Mouse (Mus musculus) lung, postnatal 0 days (tissue): ENCODE measurements at regions not wholly inside any gene's neighbourhood (a gene's known extent, or its start where the extent isn't known, plus 50 kb on each side); places are given as distances from the start of the nearest gene placed in this dataset.

Experiments
- ATAC-seq: fragments of 200-750 bp; cut with Nextera tagmentation; 2 replicates; pipeline ENCODE4 v1.8.0; 2017; ENCODE audit warnings: moderate library complexity
- DNase-seq: peaks from one replicate; pipeline ENCODE4 v3.0.0-alpha.2; 2016; ENCODE audit warnings: low spot score
- H3K27ac ChIP-seq: fragments of 300-500 bp; sonication (generic); 2 replicates; pipeline ENCODE4 v1.5.1; 2014; ENCODE audit warnings: antibody characterized with exemption, mild to moderate bottlenecking, low read length, mixed read lengths
- H3K27me3 ChIP-seq: fragments of 300-500 bp; sonication (generic); replicated peaks from 2 replicates; pipeline ENCODE4 v1.6.1; 2014; ENCODE audit warnings: low read length, mixed read lengths; ENCODE audit not compliant: insufficient read depth
- H3K36me3 ChIP-seq: fragments of 300-500 bp; sonication (generic); 2 replicates; pipeline ENCODE4 v1.6.1; 2014; ENCODE audit warnings: low read length, mixed read lengths; ENCODE audit not compliant: insufficient read depth
- H3K4me1 ChIP-seq: fragments of 300-500 bp; sonication (generic); 2 replicates; pipeline ENCODE4 v1.6.1; 2014; ENCODE audit warnings: antibody characterized with exemption, low read depth, low read length, mixed read lengths; ENCODE audit not compliant: insufficient read depth
- H3K4me2 ChIP-seq: fragments of 300-500 bp; sonication (generic); replicated peaks from 2 replicates; pipeline ENCODE4 v1.6.1; 2014; ENCODE audit warnings: low read depth, mild to moderate bottlenecking, low read length, moderate library complexity, mixed read lengths
- H3K4me3 ChIP-seq: fragments of 300-500 bp; sonication (generic); 2 replicates; pipeline ENCODE4 v1.5.1; 2014; ENCODE audit warnings: low read depth, low read length
- H3K9ac ChIP-seq: fragments of 300-500 bp; sonication (generic); replicated peaks from 2 replicates; pipeline ENCODE4 v1.6.1; 2014; ENCODE audit warnings: low read depth, mild to moderate bottlenecking
- H3K9me3 ChIP-seq: fragments of 300-500 bp; sonication (generic); 2 replicates; pipeline ENCODE4 v1.6.1; 2016; ENCODE audit warnings: low read length, mixed read lengths
- CTCF ChIP-seq: IDR thresholded peaks from 2 replicates; pipeline ENCODE4 v1.5.1; 2016; ENCODE audit warnings: antibody characterized with exemption, mild to moderate bottlenecking
- EP300 ChIP-seq: IDR thresholded peaks from 2 replicates; pipeline ENCODE4 v1.6.1; 2016; ENCODE audit warnings: antibody characterized with exemption, mild to moderate bottlenecking, control low read depth
- WGBS: fragments of 180-500 bp; shearing (Covaris S2); extraction: QIAGEN DNeasy Blood & Tissue Kit; methylation state at CpG from one replicate; pipeline ENCODE4 v1.1.7; 2014; 5-methylcytosine and 5-hydroxymethylcytosine counted together

GRCm38 (mm10) chr11:114542167-114542566 lies 126.2 kb upstream of the Rpl38 start:
- Histone ChIP-seq H3K9ac (no peak overlapping the region), H3K27me3 (no peaks in the 10 kb centered on the region), H3K4me3 (no peak overlapping the region), H3K36me3 (no peaks in the 10 kb centered on the region), H3K4me1 (no peaks in the 10 kb centered on the region), H3K27ac (no peak overlapping the region), H3K9me3 (no peaks in the 10 kb centered on the region), H3K4me2 (no peak overlapping the region)
- TF ChIP-seq CTCF (no peak), EP300 (no peak)
- 67% methylated on average over 8 of the region's 8 CpGs for WGBS
- ATAC-seq: no peak
- no peak for DNase-seq

- no peak overlapping the region for H3K4me3 ChIP-seq
- ATAC-seq: no peak
- WGBS: 74% methylated on average over 3 of the region's 3 CpGs
- no peaks in the 10 kb centered on the region for H3K4me1 ChIP-seq
- H3K36me3 ChIP-seq: no peaks in the 10 kb centered on the region
- TF ChIP-seq EP300: no peak
- no peak for TF ChIP-seq CTCF
- no peak for DNase-seq
- H3K27ac ChIP-seq: no peak overlapping the region
- H3K9me3 ChIP-seq: no peaks in the 10 kb centered on the region
- H3K27me3 ChIP-seq: no peaks in the 10 kb centered on the region
- no peak overlapping the region for H3K4me2 ChIP-seq
- no peak overlapping the region for H3K9ac ChIP-seq
Observed at GRCm38 (mm10) chr11:114540503-114540902, 127.8 kb upstream of the Rpl38 start.

- 20% methylated on average over 12 of the region's 13 CpGs for WGBS
- H3K27me3 ChIP-seq: no peaks in the 10 kb centered on the region
- H3K4me1 ChIP-seq: no peaks in the 10 kb centered on the region
- H3K4me2 ChIP-seq: no peak overlapping the region
- no peak overlapping the region for H3K4me3 ChIP-seq
- DNase-seq (no peak), ATAC-seq (no peak)
- H3K27ac ChIP-seq: no peak overlapping the region
- no peaks in the 10 kb centered on the region for H3K36me3 ChIP-seq
- H3K9ac ChIP-seq: no peak overlapping the region
- no peaks in the 10 kb centered on the region for H3K9me3 ChIP-seq
- TF ChIP-seq EP300 (no peak), CTCF (no peak)
Observed at GRCm38 (mm10) chr11:114536616-114537493, 131.5 kb upstream of the Rpl38 start.

GRCm38 (mm10) chr11:114535900-114536299 lies 132.4 kb upstream of the Rpl38 start:
- WGBS: 86% methylated on average over 9 of the region's 9 CpGs
- ATAC-seq: no peak
- TF ChIP-seq EP300 (no peak), CTCF (no peak)
- Histone ChIP-seq H3K4me3 (no peak overlapping the region), H3K27ac (no peak overlapping the region), H3K4me1 (no peaks in the 10 kb centered on the region), H3K27me3 (no peaks in the 10 kb centered on the region), H3K9ac (no peak overlapping the region), H3K36me3 (no peaks in the 10 kb centered on the region), H3K4me2 (no peak overlapping the region), H3K9me3 (no peaks in the 10 kb centered on the region)
- no peak for DNase-seq

GRCm38 (mm10) chr11:114534436-114534835 lies 133.9 kb upstream of the Rpl38 start:
- ATAC-seq (no peak), DNase-seq (no peak)
- WGBS: 79% methylated on average over 7 of the region's 7 CpGs
- Histone ChIP-seq H3K4me1 (no peaks in the 10 kb centered on the region), H3K4me3 (no peak overlapping the region), H3K9me3 (no peaks in the 10 kb centered on the region), H3K9ac (no peak overlapping the region), H3K27me3 (no peaks in the 10 kb centered on the region), H3K27ac (no peak overlapping the region), H3K4me2 (no peak overlapping the region), H3K36me3 (no peaks in the 10 kb centered on the region)
- TF ChIP-seq CTCF: no peak
- TF ChIP-seq EP300: no peak

- DNase-seq (no peak), ATAC-seq (no peak)
- no peak for TF ChIP-seq EP300
- no peak for TF ChIP-seq CTCF
- no peak overlapping the region for H3K27ac ChIP-seq
- H3K9me3 ChIP-seq: no peaks in the 10 kb centered on the region
- H3K9ac ChIP-seq: no peak overlapping the region
- no peaks in the 10 kb centered on the region for H3K36me3 ChIP-seq
- H3K27me3 ChIP-seq: no peaks in the 10 kb centered on the region
- H3K4me3 ChIP-seq: no peak overlapping the region
- no peak overlapping the region for H3K4me2 ChIP-seq
- H3K4me1 ChIP-seq: no peaks in the 10 kb centered on the region
- 47% methylated on average over 4 of the region's 4 CpGs for WGBS
Observed at GRCm38 (mm10) chr11:114531241-114531765, 137.0 kb upstream of the Rpl38 start.
